Mouse (Mus musculus) kidney, postnatal 25 days (tissue): ENCODE data around the gene B3gnt8.

Experiments
- DNase-seq, 2 experiments: peaks; one replicate each; pipeline ENCODE4 v3.0.0; 2021; ENCODE audit warnings: mixed read lengths in 2 of 2

B3gnt8 gene

DNA sequence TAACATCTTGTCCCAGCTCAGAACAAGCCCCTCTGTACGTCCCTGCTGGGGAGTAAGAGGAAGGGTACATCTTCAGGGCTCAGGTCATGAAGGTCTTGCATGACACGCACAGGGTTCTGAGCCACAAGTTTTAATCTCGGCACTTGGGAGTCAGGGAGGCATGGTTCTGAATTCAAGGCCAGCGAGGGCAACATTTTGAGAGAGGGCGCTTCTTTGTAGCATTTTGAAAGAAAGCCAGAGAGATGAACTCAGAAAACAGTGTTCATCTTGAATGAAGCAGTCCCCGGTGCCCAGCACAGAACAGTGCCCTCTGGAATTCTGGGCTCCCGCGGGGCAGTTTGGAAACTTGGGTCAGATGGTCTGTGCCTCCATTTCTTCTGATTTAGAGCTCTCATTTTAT is 39.9 kb downstream of the B3gnt8 start:
- DNase-seq, result no peak

DNA sequence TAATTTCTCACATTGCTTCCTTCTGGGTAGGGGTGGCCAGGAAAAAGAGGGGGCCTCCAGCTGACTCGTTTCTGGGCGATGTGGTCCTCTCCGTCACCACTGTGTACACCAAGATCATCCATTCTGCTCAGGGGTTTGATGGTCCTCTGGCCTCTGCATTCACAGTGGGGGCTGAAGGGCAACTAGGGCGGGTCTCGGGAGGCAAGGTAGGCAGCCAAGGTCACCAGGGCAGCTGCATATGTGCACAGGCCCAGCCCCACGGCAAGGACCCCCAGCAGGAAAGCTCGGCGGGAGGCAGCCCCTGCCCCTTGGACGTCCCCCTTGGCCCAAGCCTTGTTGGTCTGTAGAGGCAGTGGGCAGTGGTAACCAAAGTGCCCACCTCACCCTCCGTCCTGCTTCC is 42.7 kb downstream of the B3gnt8 start:
- DNase-seq, result no peak

DNA sequence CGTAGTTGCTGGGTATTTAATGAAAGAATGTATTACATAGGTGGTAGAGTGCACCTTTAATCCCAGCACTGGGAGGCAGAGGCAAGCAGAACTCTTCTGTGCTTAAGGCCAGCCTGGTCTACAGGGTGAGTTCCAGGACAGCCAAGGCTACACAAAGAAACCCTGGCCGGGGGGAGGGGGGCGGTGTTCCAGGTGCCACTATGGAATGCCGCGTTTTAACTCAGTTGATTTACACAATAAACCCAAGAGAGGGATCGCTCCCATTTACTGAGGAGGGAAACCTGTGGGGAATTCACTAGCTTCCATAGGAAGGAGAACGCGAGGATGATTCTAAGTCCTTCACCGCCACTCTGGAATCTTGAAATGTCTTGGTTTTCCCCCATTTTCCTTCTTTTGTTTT is 43.2 kb downstream of the B3gnt8 start:
- DNase-seq, result no peak

DNA sequence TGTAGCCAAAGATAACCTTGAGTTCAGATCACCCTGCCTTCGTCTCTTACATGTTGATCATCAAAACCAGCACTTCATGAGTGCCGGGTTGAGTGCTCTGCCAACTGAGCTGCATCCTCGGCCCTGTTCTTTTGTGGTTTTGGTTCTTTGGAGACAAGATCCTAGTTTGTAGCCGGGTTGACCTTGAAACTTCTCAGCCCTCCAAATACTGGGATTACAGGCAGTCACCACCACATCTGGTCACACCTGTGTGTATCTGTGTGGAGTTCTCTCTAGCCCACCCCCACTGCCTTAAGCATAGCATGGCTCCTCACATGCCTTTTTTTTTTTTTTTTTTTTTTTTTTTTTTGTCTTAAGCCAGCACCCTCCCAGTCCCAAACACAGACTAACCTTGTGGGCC is 43.6 kb downstream of the B3gnt8 start:
- no peak for DNase-seq

DNA sequence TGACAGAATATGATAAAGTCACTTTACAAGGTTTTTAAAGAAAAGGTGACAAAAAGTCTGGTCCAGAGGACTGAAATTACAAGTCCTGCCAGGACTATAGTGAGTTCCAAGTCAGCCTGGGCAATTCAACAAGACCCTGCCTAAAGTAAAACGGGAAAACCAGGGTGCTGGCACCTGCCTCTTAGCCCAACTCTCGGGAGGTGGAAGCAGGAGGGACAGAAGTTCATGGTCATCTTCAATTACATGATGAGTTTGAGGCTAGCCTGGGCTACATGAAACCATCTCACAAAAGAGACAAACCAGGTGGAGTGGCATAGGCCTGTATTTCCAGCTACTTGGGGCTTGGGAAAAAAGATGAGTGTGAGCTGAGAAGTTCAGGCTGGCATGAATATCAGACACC is 45.2 kb downstream of the B3gnt8 start:
- no peak for DNase-seq

DNA sequence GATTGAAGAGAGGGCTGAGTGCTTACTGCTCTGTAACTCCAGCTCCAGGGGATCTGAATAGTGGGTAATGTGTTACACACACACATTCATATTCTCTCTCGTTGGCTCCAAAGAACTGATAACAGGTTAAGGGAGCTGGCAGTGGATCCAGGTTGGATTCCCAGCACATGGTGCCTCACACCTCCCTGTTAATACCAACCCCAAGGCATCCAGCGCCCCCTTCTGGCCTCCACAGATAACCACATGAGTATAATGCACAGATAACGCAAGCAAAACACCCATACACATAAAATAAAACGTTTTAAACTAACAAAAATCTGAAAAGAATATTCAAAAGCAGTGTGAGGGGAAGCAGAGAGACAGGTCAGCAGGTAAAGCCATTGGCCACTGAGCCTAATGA is 46.0 kb downstream of the B3gnt8 start:
- DNase-seq, result peak in 1 of 2 experiments; percentile 32

DNA sequence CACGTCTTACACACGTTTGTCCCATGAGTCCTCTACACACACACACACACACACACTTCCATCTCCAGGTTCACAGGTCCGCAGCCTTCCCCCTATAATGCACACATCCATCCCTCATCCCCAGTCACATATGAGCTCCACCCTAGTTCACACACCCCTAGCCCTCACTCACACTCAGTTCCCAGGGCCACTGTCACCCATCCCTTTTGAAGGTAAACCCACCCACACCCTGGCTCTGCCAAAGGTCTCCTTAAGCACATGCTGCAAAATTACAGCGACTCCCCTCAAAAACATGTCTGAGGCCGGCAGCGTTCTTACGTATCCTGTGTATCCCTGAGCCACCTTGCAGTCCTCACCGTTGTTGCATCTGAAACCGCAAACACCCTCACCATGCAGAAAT is 47.8 kb downstream of the B3gnt8 start:
- DNase-seq, result no peak

DNA sequence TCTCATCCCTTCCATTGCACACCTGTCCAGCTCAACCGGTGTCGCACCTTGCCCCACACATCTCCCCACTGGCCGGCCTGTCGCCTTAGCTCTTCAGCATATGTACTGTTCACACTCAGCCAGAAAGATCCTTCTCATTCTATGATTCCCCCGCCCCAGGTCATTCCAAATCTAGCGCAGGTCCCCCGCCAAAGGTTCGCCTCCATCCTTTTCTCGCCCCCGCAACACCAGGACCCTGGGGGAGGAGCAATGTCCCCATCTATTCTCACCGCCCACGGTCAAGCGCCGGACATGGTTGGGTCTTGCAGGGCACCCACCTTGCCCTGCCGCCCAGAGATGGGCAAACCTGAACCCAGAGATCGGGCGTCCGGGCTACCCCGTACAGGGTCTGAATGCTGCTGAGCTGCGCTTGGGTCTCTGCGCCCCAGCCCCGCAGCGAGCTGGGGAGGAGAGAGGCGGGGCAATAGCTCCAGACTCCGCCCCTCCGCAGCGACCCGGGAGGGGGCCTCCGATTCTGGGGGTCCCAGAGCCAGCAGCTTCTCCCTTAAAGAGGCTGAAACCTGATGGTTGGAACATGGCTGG is 48.4 kb downstream of the B3gnt8 start, which contains the start of gene Tmem91:
Tmem91 (minus strand) TSS at position 448 of the 582 bp plus-strand sequence.
- peak in 1 of 2 experiments; percentile 31 for DNase-seq

DNA sequence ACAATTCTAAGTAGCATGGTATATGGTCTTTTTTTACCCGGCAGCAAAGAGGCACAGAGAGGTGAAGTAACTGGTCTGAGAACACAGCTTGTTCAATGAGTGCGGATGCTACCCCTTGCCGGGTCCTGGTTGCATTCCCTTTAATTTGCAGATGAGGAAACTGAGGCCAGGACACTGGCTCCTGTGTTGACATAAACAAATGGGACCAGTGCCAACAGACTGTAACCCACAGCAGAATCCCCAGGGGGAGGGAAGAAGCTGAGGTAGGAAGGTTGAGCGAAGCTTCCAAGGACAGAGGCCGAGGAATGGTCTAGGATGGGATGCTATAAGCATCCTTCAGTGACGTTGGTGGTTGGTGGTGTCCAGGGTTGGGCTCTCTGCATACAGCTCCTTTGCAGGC is 49.0 kb downstream of the B3gnt8 start:
- no peak for DNase-seq

DNA sequence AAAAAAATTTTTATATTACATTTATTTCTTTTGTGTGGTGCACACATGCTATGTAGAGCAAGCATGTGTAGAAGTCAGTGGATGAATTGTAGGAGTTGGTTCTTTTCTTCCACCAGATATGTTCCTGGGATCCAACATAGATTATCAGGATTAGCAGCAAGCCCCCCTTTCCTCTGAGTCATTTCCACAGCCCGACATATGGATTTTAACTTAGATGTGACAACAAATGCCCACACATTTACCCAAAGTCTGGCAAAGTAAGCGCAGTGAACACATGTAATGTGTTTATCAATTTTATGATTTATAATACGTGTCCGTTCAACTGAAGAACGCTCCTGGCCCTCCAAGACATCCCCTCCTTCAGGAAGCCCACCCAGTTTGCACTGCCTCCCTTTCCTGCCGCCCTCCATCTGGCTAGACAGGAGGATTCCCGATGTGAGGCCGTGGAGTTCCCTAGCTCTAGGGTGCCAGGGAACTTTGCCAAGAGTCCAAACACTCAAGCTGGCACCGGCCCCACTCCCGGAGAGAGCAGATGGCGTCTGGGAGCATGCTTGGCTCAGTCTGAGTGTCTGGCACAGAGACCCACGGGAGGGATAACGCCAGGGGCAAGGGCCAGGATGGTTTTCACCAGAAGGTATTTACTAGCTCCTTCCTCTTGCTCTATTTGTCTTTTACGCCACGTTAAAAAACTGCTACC is 49.8 kb downstream of the B3gnt8 start:
- DNase-seq, result peak; percentile 93 to 95

DNA sequence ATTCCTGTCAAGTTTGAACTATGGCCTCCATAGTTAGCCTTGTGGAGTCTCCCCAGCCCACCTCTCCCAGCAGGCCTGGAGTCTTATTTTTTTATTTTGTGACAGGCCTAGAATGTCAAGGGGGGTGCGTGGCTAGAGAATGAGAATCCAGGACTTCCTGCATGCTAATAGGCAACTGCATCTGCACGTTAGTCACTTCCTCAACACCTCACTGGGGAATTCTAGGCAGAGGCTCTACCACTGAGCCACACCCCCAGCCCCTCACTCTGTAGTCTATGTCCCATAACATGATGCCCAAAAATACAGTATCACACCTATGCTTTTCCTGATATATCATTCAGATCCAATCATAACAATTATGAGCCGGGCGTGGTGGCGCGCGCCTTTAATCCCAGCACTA is 50.6 kb downstream of the B3gnt8 start:
- no peak for DNase-seq

DNA sequence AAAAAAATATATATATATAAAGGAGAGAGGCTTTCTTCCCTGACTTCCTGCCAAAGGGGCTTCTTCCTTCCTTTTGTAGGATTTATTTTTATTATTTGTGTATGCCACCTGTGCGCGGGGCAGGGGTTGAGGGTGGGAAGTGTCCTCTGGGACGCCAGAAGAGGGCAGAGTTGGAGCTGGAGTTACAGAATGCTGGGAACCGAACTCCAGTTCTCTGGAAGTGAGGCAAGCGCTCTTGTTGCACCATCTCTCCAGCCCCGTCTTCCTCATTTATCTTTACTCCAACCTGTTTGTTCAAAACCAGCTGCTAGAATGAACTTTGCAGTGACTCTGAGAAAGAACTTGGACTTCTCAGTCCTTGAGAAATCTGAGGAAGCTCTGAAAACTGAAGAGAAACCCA is 53.5 kb downstream of the B3gnt8 start:
- no peak for DNase-seq

DNA sequence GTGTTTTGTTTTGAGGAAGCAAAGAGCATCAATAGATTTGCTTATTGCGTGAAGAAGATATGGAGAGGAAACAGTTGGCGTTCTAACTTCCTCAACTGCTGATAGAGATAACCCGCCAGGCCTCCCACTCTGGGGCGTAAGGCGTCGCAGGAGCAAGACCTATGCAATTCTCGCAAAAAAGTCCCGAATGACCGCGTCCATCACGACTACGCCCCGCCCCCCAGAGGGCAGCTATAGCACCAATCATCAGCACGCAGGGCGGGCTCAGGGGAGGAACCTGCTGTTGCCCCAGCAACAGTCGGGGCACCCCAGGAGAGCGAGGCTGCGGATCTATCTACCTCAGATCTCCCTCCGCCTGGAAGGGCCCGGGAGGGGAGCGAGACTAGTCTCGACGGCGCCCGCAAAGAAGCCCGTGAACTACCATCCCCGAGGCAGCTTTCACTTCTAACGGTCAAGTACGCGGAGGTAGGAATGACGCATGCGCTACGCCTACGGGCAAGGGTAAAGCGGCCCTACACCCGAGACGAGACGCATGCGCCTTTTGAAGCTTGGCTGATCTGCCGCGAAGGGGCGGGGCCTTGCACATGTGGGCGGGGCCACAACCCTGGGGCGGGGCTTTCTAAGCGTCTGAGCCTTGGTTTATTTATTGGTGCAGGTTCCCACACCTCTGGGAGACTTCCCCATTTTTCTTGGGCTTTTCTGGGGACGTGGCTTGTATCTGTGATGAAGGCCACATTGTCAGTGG is 54.2 kb downstream of the B3gnt8 start, which contains the start of gene B9d2:
B9d2 (plus strand) TSS at position 267 of the 745 bp plus-strand sequence.
- DNase-seq, result peak; percentile 97 to 98

DNA sequence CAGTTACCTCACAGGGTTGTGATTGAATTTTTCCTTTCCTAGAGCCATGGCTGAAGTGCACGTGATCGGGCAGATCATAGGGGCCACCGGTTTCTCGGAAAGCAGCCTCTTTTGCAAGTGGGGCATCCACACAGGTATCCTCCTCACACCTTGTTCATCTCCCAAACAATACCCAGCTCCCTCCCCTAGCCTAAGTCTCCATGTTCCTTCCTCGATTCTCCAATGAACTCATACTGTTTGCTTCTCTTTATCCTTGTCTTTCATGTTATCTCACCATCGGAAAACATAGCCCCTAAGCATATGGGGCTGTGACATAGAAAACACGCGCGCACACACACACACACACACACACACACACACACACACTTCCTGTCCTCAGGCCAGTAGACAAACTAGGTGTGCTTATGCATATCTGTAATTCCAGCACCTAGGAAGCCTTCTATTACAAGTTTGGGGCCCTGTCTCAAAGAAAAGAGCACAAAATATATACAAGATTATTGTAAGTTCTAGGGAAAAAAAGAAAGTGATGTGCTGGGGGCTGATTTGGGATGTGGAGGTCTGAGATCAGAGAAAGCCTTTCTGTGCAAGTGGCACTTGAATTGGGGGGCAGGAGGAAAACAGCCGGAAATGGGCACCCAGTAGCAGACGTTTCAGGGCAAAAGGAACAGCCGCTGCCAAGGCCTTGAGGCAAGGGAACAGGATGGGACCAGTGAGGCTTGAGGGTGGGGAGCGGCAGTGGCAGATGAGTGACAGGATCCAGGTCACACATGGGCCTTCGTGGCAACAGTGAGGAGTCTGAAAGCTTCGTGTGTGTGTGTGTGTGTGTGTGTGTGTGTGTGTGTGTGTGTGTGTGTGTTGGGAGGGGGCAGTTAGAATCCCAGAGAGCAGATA is 55.1 kb downstream of the B3gnt8 start:
- no peak for DNase-seq

DNA sequence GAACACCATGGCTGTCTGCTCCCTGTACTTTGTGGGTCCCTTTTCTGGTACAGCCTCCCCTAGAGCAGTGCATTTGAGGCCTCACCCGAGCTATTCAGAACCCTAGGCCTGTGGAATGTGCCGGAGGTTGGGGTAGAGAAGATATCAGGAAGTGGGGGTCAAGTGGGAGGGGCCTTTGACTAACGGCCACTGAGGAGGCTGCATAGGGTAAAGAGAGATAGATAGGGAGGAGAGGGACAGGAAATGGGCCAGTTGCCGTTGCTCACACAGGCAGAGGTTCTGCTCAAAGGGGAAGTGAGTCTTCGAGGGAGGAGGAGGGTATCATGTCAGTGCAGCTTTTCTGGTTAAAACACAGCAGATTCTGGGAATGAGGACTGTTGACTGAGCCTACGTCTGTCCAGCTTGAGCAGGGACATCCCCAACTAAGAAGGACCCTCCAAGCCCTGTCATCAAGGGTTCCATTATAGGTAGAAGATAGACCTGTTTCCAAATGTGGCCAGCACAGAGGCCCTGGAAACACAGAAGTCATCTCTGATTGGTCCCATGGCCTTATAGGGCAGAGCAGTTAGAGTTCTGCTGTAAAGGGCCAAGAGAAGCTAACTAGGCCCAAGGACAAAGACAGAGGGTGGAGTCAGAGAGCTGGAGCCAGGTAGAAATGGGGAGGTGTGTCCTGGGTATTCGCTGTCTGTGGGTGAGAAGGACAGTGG is 57.2 kb downstream of the B3gnt8 start:
- peak; percentile 55 to 64 for DNase-seq

DNA sequence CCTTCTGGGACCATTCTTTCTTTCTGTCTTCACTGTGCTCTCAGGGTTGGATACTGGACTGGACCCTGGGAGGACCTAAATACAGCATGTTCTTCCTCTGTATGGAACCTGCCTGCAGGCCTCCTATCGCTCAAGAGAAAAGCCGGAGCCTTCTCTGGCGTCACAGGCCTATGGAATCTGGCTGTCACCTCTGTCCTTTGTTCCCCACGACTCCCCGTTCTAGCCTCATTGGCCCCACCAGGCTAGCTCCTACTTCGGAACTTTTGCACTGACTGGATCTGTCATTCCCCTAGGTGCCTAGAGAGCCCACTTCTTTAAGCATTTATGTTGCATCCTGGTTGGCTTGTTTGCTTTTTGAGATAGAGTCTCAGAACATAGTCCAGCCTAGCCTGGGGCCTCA is 58.2 kb downstream of the B3gnt8 start:
- DNase-seq, result no peak
